ENCODE assay signal across 20 mouse cellular contexts in the genomic region with DNA sequence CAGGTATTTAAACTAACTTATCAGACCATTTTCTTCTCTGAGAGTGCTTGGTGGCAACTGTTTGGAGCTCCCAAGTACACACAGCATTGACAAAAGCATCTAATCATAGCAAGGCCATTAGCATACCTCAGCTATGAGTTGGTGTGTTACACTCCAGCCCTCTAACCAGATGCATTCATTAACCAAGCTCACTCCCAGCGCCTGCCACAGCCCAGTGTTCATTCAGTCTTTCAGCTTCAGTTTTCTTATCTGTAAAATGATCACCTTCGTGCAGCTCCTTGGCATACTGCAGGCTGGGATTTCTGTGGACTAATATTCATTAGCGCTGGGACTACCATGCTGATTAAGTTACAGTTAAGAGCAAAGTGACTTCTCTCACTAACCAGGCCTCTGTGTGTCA.
DNase-seq lines count a peak whose midpoint lies in the region; ATAC-seq and TF ChIP-seq lines count a peak whose summit lies in the region.
"Had no signal": no experiment of that assay in that cellular context is flagged by ENCODE, and none has a peak within 500 bp of the region (broad histone marks: within the 10 kb centered on the region; RNA-seq: fewer than 3 reads in every experiment).

No protein-coding gene starts in this region.

- H3K9ac ChIP-seq in midbrain, embryonic 11.5 days (ENCODE audit: low read length): no peak overlapping the region
- H3K9ac ChIP-seq in midbrain, postnatal 0 days (replicated peaks; ENCODE audit: low read length, poor library complexity, severe bottlenecking): no peak overlapping the region
- H3K9ac ChIP-seq: embryonic facial prominence, embryonic 12.5 days; limb, embryonic 15.5 days; liver, postnatal 0 days; midbrain, embryonic 12.5 days; neural tube, embryonic 15.5 days had no signal

- peak; percentile 81 for DNase-seq in midbrain, embryonic 11.5 days (ENCODE audit: low spot score, missing footprints)
- DNase-seq in midbrain, postnatal 0 days (ENCODE audit: low spot score): no peak
- peak; percentile 6 for DNase-seq in kidney, adult 18-20 months
- DNase-seq in kidney, postnatal 10 days: peak; percentile 15
- no peak for DNase-seq in ovary, adult 18-20 months (ENCODE audit: low spot score)
- DNase-seq in retina, postnatal 1 day: no peak
- DNase-seq in layer of hippocampus, adult 11-12 months (ENCODE audit: low spot score): no peak
- DNase-seq: adrenal gland, postnatal 36 days; cerebellum, adult 8-10 months; gastrocnemius, postnatal 25 days; layer of hippocampus, adult 9-11 months; liver, postnatal 0 days; lung, postnatal 4 days had no signal

- no peaks in the 10 kb centered on the region for H3K27me3 ChIP-seq in midbrain, embryonic 11.5 days (ENCODE audit: control insufficient read depth, insufficient read depth, low read length)
- H3K27me3 ChIP-seq in midbrain, postnatal 0 days (ENCODE audit: insufficient read depth, low read length): no peaks in the 10 kb centered on the region
- H3K27me3 ChIP-seq: embryonic facial prominence, embryonic 12.5 days; limb, embryonic 15.5 days; midbrain, embryonic 12.5 days; neural tube, embryonic 15.5 days had no signal

- H3K27ac ChIP-seq in midbrain, embryonic 11.5 days (ENCODE audit: low read depth, low read length): no peak overlapping the region
- no peak overlapping the region for H3K27ac ChIP-seq in midbrain, postnatal 0 days (ENCODE audit: low read depth, low read length)
- H3K27ac ChIP-seq: embryonic facial prominence, embryonic 12.5 days; hindbrain, embryonic 10.5 days; limb, embryonic 15.5 days; midbrain, embryonic 12.5 days; neural tube, embryonic 15.5 days had no signal

- ATAC-seq in midbrain, embryonic 11.5 days (ENCODE audit: low FRiP score): no peak
- ATAC-seq in midbrain, postnatal 0 days (ENCODE audit: low FRiP score): no peak
- ATAC-seq: inflammation-experienced regulatory T-cells, adult 6 months; liver, postnatal 0 days had no signal

- H3K4me2 ChIP-seq in midbrain, embryonic 11.5 days: no peak overlapping the region
- H3K4me2 ChIP-seq in midbrain, postnatal 0 days (ENCODE audit: low read depth, low read length, poor library complexity, severe bottlenecking): no peak overlapping the region
- H3K4me2 ChIP-seq: embryonic facial prominence, embryonic 12.5 days; limb, embryonic 15.5 days; midbrain, embryonic 12.5 days; neural tube, embryonic 15.5 days had no signal

- no peak for TF ChIP-seq CTCF in midbrain, postnatal 0 days (IDR thresholded peaks at IDR 0.05)

- no peaks in the 10 kb centered on the region for H3K9me3 ChIP-seq in midbrain, embryonic 11.5 days (ENCODE audit: control insufficient read depth, low read length)
- no peaks in the 10 kb centered on the region for H3K9me3 ChIP-seq in midbrain, postnatal 0 days (ENCODE audit: low read length)
- H3K9me3 ChIP-seq: embryonic facial prominence, embryonic 12.5 days; hindbrain, embryonic 10.5 days; limb, embryonic 15.5 days; midbrain, embryonic 12.5 days; neural tube, embryonic 15.5 days had no signal

- 81% methylated on average over 3 of the region's 3 CpGs for WGBS in midbrain, embryonic 11.5 days
- 59% methylated on average over 3 of the region's 3 CpGs for WGBS in midbrain, postnatal 0 days

- no peaks in the 10 kb centered on the region for H3K4me1 ChIP-seq in midbrain, embryonic 11.5 days (ENCODE audit: control insufficient read depth, insufficient read depth, low read length)
- H3K4me1 ChIP-seq in midbrain, postnatal 0 days (ENCODE audit: insufficient read depth, low read length): no peaks in the 10 kb centered on the region
- H3K4me1 ChIP-seq: embryonic facial prominence, embryonic 12.5 days; hindbrain, embryonic 10.5 days; limb, embryonic 15.5 days; neural tube, embryonic 15.5 days had no signal

- H3K4me3 ChIP-seq in midbrain, embryonic 11.5 days (ENCODE audit: low read depth, low read length): no peak overlapping the region
- H3K4me3 ChIP-seq in midbrain, postnatal 0 days (ENCODE audit: low read depth, low read length): no peak overlapping the region
- H3K4me3 ChIP-seq: embryonic facial prominence, embryonic 12.5 days; hindbrain, embryonic 10.5 days; limb, embryonic 15.5 days; midbrain, embryonic 12.5 days; myocyte; neural tube, embryonic 15.5 days had no signal

- no peaks in the 10 kb centered on the region for H3K36me3 ChIP-seq in midbrain, embryonic 11.5 days (ENCODE audit: control insufficient read depth, insufficient read depth, low read length)
- H3K36me3 ChIP-seq in midbrain, postnatal 0 days (ENCODE audit: insufficient read depth, low read length): no peaks in the 10 kb centered on the region
- H3K36me3 ChIP-seq: embryonic facial prominence, embryonic 12.5 days; hindbrain, embryonic 10.5 days; limb, embryonic 15.5 days; midbrain, embryonic 12.5 days; neural tube, embryonic 15.5 days had no signal

Comparison
In these comparisons a context has a peak if more than half of its experiments do, and no peak if none do; other contexts are left out.
1. DNase-seq: peak in midbrain, embryonic 11.5 days (single experiment), kidney, adult 18-20 months (single experiment) and kidney, postnatal 10 days (single experiment); none in midbrain, postnatal 0 days (single experiment), ovary, adult 18-20 months (single experiment), retina, postnatal 1 day (single experiment) and layer of hippocampus, adult 11-12 months (single experiment).